Mouse (Mus musculus) lung, adult 2 months (tissue): ENCODE measurements around the gene S100a3.

ENCODE experiments used
- CTCF ChIP-seq: fragments of 200-500 bp; IDR thresholded peaks from 2 replicates; pipeline ENCODE4 v1.5.1; 2011; ENCODE audit warnings: mild to moderate bottlenecking, low read length, control low read depth; ENCODE audit not compliant: insufficient read depth
- POLR2A ChIP-seq: fragments of 200-500 bp; IDR thresholded peaks from 2 replicates; pipeline ENCODE4 v1.6.1; 2011; ENCODE audit warnings: low read depth, mild to moderate bottlenecking, control low read depth, low read length, borderline replicate concordance; ENCODE audit errors: extremely low read depth

- TF ChIP-seq CTCF, result no peak
- TF ChIP-seq POLR2A, result no peak
Measured at GRCm38 (mm10) chr3:90599401-90599800, 39.0 kb downstream of the S100a3 start.
